Mouse (Mus musculus) heart, embryonic 11.5 days (tissue): ENCODE results near the gene Nme9. TPM values are rescaled to one million over a fixed set of nuclear protein-coding genes. Genes with fewer than 3 reads are reported as not detected.

Experiments used
- ATAC-seq: fragments of 200-750 bp; cut with Nextera tagmentation; replicated peaks from 2 replicates; pipeline ENCODE4 v1.8.0; 2017; ENCODE audit warnings: moderate library complexity; ENCODE audit not compliant: insufficient number of reproducible peaks, low FRiP score, low TSS enrichment
- H3K27ac ChIP-seq: fragments of 300-500 bp; sonication (generic); 2 replicates; pipeline ENCODE4 v1.5.1; 2014; ENCODE audit warnings: mild to moderate bottlenecking, low read depth, low read length
- H3K27me3 ChIP-seq: fragments of 300-500 bp; sonication (generic); 2 replicates; pipeline ENCODE4 v1.6.1; 2014; ENCODE audit warnings: mild to moderate bottlenecking, low read length, mixed read lengths; ENCODE audit not compliant: control insufficient read depth, insufficient read depth
- H3K36me3 ChIP-seq: fragments of 300-500 bp; sonication (generic); 2 replicates; pipeline ENCODE4 v1.6.1; 2014; ENCODE audit warnings: mild to moderate bottlenecking, low read length, moderate library complexity, mixed read lengths; ENCODE audit not compliant: control insufficient read depth, insufficient read depth
- H3K4me1 ChIP-seq: fragments of 300-500 bp; sonication (generic); 2 replicates; pipeline ENCODE4 v1.6.1; 2014; ENCODE audit warnings: low read length; ENCODE audit not compliant: control insufficient read depth, insufficient read depth
- H3K4me2 ChIP-seq: fragments of 300-500 bp; sonication (generic); 2 replicates; pipeline ENCODE4 v1.6.1; 2014; ENCODE audit warnings: mild to moderate bottlenecking, moderate library complexity
- H3K4me3 ChIP-seq: fragments of 300-500 bp; sonication (generic); 2 replicates; pipeline ENCODE4 v1.5.1; 2014; ENCODE audit warnings: low read depth, low read length
- H3K9ac ChIP-seq: fragments of 300-500 bp; sonication (generic); 2 replicates; pipeline ENCODE4 v1.6.1; 2014; ENCODE audit warnings: mild to moderate bottlenecking, low read depth, low read length, moderate library complexity
- H3K9me3 ChIP-seq: fragments of 300-500 bp; sonication (generic); replicated peaks from 2 replicates; pipeline ENCODE4 v1.6.1; 2016; ENCODE audit warnings: low read length; ENCODE audit not compliant: control insufficient read depth
- WGBS: fragments of 180-500 bp; shearing (Covaris S2); extraction: QIAGEN DNeasy Blood & Tissue Kit; methylation state at CpG from one replicate; pipeline ENCODE4 v1.1.7; 2014; ENCODE audit not compliant: insufficient replicate concordance; 5-methylcytosine and 5-hydroxymethylcytosine counted together
- polyA plus RNA-seq: library from polyadenylated mRNA; unstranded; fragments of >200 nt; fragmentation: Nextera tagmentation; extraction: Ambion mirVana; gene quantifications from 2 replicates; pipeline ENCODE4 v1.2.1, GENCODE M21; 2014

The Nme9 gene
- polyA plus RNA-seq = 0.19 TPM in 1 of 2 replicates, not detected in the other

DNA sequence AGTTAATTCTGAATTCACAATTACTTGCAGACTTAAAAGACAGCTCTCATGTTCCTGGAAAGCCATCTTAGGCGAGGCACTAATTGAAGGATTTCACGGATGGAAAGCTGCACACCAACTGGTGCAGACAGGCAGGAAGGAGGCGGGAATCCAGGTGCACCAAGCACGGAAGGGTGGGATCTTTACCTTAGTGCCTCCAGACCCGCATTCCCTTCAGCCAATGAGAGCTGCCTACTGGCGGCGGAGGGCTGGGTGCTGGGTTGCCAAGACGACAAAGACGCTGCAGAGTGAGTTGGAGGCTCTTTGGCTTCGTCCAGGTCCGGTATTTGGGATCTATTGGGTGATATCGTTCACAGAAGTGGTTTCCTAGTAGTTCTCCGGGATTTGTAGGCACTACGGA lies at the start of gene Nme9:
Nme9 (plus strand) TSS at position 315 of the 400 bp plus-strand sequence.
- ATAC-seq = no peak
- Histone ChIP-seq H3K4me1 (no peaks in the 10 kb centered on the region), H3K9me3 (no peaks in the 10 kb centered on the region), H3K4me3 (no peak within 1 kb of the TSS), H3K27me3 (peaks cover 14% of the 10 kb centered on the region), H3K9ac (no peak within 1 kb of the TSS), H3K4me2 (peak within 1 kb of the TSS; percentile 27), H3K27ac (no peak within 1 kb of the TSS), H3K36me3 (no peaks in the 10 kb centered on the region)
- 6% methylated on average over 14 of the region's 14 CpGs for WGBS

DNA sequence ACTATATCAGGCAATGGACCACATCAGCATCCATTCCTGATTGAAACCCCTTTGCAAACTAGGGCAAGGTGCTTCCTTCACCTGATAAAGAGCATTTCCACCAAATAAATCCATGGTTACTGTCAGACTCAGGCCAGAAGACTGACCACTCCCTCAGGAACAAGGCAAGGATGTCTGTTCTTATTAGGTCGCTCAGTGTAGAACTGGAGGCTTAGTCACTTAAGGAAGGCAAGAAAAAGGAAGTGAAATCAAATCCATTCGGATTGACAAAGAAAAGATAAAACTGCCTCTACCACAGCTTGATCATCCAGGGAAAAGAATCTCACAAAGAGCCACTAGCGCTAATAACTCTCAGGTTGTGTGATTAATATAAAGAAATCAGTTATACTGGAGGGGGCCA lies 42.0 kb upstream of the Nme9 start:
- Histone ChIP-seq H3K4me1 (no peaks in the 10 kb centered on the region; the same call in 1 of the 2 replicates), H3K9me3 (no peaks in the 10 kb centered on the region), H3K27ac (no peak overlapping the region), H3K27me3 (no peaks in the 10 kb centered on the region), H3K36me3 (no peaks in the 10 kb centered on the region), H3K4me3 (no peak overlapping the region), H3K4me2 (no peak overlapping the region), H3K9ac (no peak overlapping the region)
- WGBS = 62% methylated on average over 3 of the region's 3 CpGs
- ATAC-seq = no peak

DNA sequence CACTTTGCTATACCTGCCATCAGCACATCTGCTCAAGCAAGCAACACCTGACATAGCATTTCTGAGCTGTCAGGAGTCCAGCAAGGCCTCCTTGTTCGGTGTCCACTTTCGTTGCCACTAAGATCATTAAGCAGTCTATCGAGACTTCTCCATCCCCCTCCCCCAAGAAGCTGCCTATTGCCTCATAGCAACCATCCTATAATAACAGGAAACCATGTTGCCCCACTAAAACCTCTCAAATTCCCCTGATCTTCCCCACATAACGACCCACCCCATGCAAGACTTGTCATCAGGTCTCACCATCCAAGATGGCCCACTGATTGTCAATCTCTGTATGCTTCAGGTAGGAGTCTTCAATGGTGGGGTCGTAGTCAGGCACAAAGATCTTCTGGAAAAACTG lies 40.2 kb upstream of the Nme9 start:
- Histone ChIP-seq H3K27me3 (no peaks in the 10 kb centered on the region), H3K9ac (no peak overlapping the region), H3K27ac (no peak overlapping the region), H3K36me3 (no peaks in the 10 kb centered on the region), H3K4me2 (no peak overlapping the region), H3K9me3 (no peaks in the 10 kb centered on the region), H3K4me3 (no peak overlapping the region), H3K4me1 (no peaks in the 10 kb centered on the region; the same call in 1 of the 2 replicates)
- WGBS = 76% methylated on average over 5 of the region's 5 CpGs
- ATAC-seq = no peak

GRCm38 (mm10) chr9:99411785-99412184 lies 39.5 kb upstream of the Nme9 start:
- Histone ChIP-seq H3K4me2 (no peak overlapping the region), H3K9me3 (no peaks in the 10 kb centered on the region), H3K4me1 (no peaks in the 10 kb centered on the region; the same call in none of the 2 replicates), H3K9ac (no peak overlapping the region), H3K27me3 (no peaks in the 10 kb centered on the region), H3K36me3 (no peaks in the 10 kb centered on the region), H3K27ac (no peak overlapping the region), H3K4me3 (no peak overlapping the region)
- no peak for ATAC-seq
- 64% methylated on average over 4 of the region's 4 CpGs for WGBS

DNA sequence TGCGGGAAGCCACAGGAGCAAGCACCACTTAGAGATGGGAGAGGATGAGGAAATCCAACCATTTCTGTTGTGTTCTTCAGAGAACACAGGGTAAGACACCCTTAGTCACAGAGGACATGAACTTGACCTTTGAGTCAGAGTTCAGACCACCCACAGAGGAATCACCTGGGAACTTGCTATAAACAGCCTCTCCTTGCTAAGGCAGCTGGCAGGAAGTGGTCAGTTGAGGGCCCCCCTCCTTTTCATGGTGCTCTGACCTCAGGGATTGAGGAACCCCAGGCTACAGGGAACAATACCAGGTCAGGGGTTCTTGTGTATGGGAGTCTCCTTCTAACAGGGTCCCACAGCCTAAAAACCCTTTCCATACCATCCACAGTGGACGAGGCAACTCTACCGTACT lies 34.5 kb upstream of the Nme9 start:
- H3K9me3 ChIP-seq = no peaks in the 10 kb centered on the region
- ATAC-seq = no peak
- no peak overlapping the region for H3K4me3 ChIP-seq
- H3K4me2 ChIP-seq = no peak overlapping the region
- H3K27ac ChIP-seq = no peak overlapping the region
- H3K36me3 ChIP-seq = no peaks in the 10 kb centered on the region
- no peaks in the 10 kb centered on the region for H3K27me3 ChIP-seq
- H3K9ac ChIP-seq = no peak overlapping the region
- no peaks in the 10 kb centered on the region; the same call in none of the 2 replicates for H3K4me1 ChIP-seq
- WGBS = 75% methylated on average over 3 of the region's 3 CpGs

- no peak overlapping the region for H3K9ac ChIP-seq
- H3K4me3 ChIP-seq = no peak overlapping the region
- ATAC-seq = no peak
- WGBS = 52% methylated on average over 4 of the region's 4 CpGs
- no peak overlapping the region for H3K27ac ChIP-seq
- H3K27me3 ChIP-seq = no peaks in the 10 kb centered on the region
- no peaks in the 10 kb centered on the region for H3K9me3 ChIP-seq
- H3K4me1 ChIP-seq = no peaks in the 10 kb centered on the region; the same call in 1 of the 2 replicates
- no peak overlapping the region for H3K4me2 ChIP-seq
- no peaks in the 10 kb centered on the region for H3K36me3 ChIP-seq
Measured at GRCm38 (mm10) chr9:99417288-99417846, 33.9 kb upstream of the Nme9 start.

DNA sequence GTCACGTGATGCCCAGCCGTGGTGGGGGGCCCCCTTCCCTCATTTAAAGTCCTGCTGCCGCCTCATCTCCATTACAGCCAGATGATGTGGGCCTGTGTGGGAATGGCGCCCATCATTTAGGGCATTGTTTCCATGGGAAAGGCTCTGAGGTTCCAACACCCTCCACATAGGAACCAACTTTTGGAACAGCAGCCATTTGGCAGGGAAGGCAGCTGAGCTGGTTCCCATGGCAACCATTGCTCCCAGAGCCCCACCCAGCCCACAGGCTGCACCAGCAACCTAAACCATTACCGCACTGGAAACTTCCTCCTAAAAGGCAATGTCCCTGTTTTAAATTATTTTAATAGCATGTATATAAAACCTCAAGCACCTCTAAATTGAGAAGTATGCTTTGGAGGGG lies 32.9 kb upstream of the Nme9 start:
- H3K36me3 ChIP-seq = no peaks in the 10 kb centered on the region
- no peak overlapping the region for H3K4me2 ChIP-seq
- 68% methylated on average over 5 of the region's 5 CpGs for whole genome bisulfite sequencing
- H3K27ac ChIP-seq = no peak overlapping the region
- no peaks in the 10 kb centered on the region for H3K9me3 ChIP-seq
- H3K27me3 ChIP-seq = no peaks in the 10 kb centered on the region
- no peak for ATAC-seq
- no peak overlapping the region for H3K4me3 ChIP-seq
- H3K4me1 ChIP-seq = no peaks in the 10 kb centered on the region; the same call in 1 of the 2 replicates
- H3K9ac ChIP-seq = no peak overlapping the region

DNA sequence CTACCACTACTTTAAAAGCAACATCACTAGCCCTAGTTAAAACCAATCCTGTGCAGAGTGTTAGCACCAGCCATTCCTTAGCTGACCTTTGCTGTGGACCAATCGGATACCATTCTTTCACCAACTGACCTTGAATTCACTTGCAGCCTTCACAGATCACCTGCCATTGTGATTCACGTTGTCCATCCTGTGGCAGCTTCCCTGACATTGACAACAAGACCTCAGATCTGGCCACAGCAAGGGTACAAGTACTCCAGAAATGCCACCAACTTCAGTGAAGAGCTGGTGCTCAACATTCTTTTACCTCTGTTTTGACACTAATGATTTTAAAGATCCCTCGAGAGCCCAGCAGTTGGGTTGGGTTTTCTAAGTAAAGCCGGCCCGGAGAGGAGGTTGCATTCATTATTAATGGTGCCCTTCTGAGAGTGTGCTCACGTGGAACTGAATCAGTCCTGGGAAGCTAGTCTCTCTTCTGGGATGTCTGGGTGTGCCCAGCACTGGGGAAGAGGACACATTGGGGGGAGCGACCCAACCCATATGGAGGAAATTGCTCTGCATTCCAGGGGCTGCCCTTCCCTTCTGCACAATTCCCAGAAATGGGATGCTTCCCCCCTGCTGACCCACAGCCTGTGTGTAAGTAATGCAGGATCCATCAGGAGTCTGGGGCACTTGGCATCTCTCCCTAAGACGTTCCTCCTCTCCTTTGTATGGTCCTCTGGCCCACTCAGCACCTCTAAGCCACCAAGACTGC lies 31.1 kb upstream of the Nme9 start:
- H3K27me3 ChIP-seq = no peaks in the 10 kb centered on the region
- H3K36me3 ChIP-seq = no peaks in the 10 kb centered on the region
- H3K4me2 ChIP-seq = no peak overlapping the region
- H3K9ac ChIP-seq = no peak overlapping the region
- H3K9me3 ChIP-seq = no peaks in the 10 kb centered on the region
- no peak for ATAC-seq
- no peak overlapping the region for H3K27ac ChIP-seq
- no peak overlapping the region for H3K4me3 ChIP-seq
- 78% methylated on average over 8 of the region's 8 CpGs for WGBS
- peaks cover 2% of the 10 kb centered on the region; the same call in 1 of the 2 replicates for H3K4me1 ChIP-seq
